Mouse (Mus musculus): Measurements from ENCODE around the gene Taco1. TPM values are rescaled to one million over a fixed set of nuclear protein-coding genes. Genes with fewer than 3 reads are reported as not detected.
"Not testable (repeated sequence)": the region's sequence is repeated elsewhere in the genome, so short reads cannot be mapped to it uniquely, and the experiment has no call there.

Taco1 gene
- total RNA-seq (2021) = 10 to 100 TPM; 15.1 to 15.2 TPM
- long read RNA-seq, partial matches to known transcripts = 0 of 4 reads
- long read RNA-seq, other reads (novel, unspliced or antisense) = 1 of 4 reads

DNA sequence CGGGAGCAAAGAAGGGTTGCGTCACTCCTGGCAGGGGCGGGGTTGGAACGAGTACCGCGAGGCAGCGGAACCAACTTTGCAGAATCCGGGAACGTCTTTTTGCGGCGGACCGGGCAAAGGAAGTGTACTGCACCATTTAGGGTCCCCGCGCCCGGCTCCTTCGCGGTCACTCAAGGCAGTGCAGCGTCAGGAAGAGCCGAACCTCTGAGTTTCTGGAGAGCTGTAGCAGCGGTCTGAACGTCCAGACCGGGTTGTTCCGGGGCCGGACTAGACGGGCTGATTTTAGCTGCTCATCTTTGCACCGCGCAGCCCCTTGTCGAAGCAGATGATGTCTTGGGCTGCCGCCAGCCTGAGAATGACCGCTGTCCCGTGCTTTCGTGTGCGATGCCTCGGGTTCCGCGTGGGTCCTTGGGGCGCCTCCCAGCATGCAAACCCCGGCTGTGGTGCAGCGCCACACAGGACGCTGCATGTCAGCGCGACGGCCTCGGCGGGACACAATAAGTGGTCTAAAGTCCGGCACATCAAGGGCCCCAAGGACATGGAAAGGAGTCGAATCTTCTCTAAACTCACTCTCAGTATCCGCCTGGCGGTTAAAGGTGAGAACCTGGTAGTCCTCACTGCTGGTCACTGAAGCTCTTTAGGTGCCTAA, at the start of gene Taco1:
Gene Taco1, plus strand, starts transcription at position 139 of the 649 bp plus-strand sequence.
- DNase-seq (ENCODE audit: low spot score in 2 of 2) = peak; percentile 95 to 97

DNA sequence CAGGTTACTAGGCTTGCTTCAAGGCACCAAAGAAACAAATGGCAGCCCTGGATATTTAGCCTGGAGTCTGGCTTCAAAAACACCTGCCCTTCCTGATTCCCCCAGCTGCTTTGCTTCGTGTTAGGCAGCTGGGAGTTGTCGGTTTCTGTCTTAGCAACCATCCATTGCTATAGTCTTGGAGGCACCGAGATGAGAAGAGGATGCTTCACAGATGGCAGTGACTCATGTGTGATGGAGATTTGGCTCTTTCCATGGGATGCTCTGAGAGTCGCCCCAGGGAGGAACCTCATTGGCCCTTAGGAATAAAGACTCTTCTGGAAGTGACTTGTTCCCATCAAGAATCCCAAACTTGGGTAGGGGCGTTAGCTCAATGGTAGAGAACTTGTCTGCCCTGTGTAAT, 49.4 kb upstream of the Taco1 start:
- DNase-seq (ENCODE audit: low spot score in 2 of 2) = no peak

DNA sequence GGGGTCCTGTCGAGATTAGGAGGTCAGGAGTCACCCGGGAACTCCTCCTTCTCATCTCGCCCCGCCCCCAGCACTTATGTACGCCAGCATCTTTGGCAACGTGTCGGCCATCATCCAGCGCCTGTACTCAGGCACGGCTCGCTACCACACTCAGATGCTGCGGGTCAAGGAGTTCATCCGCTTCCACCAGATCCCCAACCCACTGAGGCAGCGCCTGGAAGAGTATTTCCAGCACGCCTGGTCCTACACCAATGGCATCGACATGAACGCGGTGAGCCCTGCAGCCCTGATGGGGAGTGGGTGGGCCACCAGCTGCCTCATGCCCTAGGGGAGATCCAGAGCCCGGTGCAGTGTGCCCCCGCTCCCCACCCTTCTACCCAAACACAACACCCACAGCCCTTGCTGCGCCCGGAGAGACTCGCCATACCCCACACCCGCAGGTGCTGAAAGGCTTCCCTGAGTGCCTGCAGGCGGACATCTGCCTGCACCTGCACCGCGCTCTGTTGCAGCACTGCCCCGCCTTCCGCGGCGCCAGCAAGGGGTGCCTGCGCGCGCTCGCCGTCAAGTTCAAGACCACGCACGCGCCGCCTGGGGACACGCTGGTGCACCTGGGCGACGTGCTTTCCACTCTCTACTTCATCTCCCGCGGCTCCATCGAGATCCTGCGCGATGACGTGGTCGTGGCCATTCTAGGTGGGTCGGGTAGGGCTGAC, 45.7 kb upstream of the Taco1 start:
- DNase-seq (ENCODE audit: low spot score in 2 of 2) = peak in 1 of 2 experiments; percentile 43

DNA sequence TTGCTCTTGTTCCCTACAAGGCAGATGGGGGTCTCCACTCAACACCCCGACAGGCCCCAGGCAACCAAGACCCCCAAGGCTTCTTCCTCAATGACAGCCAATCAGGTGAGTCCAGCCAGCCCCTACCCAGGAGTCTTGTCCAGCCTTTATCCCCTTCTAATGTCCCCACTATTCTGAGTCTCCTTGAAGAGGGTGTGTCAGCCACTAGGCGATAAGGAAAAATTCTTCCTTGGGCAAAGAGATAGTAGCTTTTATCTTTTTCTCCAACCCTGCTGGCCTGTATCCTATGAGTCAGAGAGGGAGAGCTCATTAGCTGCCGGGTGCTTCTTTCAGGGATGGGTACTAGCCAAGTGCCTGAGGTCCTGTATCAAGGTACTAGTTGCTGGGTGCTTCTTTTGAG, 40.1 kb upstream of the Taco1 start:
- no peak for DNase-seq (ENCODE audit: low spot score in 2 of 2)

DNA sequence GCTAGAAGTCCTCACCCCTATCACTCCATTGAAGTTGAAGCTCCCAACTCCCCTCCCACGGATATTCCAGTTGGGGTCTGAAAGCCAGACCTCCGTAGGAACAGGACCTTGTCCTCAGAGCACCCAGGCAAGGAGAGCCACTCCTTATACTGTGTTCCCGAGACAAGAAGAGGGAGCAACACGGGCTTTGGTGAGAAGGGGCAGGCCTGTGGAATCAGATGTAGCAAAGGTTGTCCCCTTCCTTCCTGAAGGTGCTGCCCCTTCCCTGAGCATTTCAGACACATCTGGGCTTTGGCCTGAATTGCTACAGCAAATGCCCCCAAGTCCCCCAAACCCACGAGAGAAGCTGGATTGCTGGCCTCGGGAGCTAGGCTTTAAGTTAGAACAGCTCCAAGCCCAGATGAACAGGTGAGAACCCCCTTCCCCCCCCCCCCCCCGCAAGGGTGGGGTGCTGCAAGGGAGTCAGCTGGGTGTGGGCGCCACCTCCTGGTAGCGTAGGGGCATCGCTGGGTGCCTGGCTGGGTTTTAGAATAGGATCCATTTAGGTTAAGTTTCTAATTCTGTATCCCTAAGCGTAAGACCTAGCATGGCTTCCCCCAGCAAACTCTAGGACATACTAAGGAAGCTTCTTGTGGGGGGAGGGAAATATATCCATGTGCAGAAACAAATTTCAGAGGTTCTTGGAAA, 39.3 kb upstream of the Taco1 start:
- DNase-seq (ENCODE audit: low spot score in 2 of 2) = peak; percentile 68 to 79

DNA sequence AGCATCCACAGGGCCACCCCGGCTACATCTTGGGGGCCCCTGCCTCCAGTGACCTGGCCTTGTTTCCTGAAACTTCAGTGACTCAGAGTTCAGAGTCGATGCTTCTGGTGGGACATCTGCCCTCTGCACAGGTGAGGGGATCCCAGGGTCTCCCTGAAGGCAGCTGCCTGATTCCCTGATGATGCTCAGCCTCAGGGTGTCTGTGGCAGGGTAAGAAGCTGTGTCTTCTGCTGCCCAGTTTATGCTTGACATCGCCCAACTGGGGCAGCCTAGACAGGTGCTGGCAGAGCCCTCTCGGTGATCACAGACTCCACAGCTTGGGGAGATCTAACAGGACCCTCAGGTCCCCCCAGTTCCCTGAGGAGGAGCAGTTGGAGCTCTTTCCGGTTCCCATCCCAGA, 38.3 kb upstream of the Taco1 start:
- no peak for DNase-seq (ENCODE audit: low spot score in 2 of 2)

DNA sequence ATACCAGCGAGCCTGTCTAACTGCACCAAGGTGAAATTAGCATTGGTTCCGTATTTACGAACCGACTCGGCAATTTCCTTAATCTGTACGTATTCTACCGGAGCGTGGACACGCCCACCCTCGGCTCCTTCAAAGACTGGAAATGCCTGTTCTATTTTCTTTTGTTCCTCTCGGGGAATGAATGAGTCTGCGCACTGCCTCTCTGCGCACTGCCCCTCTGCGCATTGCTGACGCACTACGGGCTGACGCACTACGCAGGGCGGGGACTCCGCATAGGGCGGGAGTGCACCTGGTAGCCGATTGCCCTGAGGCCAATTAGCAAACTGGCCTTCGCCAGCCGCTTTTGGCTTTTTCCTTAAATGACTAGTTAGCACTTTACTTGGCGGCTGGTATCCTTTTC, 33.8 kb upstream of the Taco1 start:
- DNase-seq (ENCODE audit: low spot score in 2 of 2) = not testable (repeated sequence)

DNA sequence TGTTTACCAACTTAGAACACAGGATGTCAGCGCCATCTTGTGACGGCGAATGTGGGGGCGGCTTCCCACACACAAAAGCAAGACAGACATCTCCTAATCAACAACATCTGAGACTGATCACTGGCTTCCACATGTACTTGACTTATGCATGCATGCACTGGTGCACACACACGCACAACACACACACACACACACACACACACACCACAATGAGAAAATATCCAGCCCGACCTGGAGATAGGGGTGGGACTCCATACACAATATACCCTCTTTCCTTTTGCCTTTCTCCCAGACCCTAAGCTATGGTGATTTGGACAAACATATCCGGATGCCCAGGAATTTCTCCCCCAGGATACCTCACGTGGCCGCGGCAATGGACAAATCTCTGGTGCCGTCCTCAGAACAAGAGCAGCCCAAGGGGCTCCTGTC, 32.4 kb upstream of the Taco1 start:
- no peak for DNase-seq (ENCODE audit: low spot score in 2 of 2)

DNA sequence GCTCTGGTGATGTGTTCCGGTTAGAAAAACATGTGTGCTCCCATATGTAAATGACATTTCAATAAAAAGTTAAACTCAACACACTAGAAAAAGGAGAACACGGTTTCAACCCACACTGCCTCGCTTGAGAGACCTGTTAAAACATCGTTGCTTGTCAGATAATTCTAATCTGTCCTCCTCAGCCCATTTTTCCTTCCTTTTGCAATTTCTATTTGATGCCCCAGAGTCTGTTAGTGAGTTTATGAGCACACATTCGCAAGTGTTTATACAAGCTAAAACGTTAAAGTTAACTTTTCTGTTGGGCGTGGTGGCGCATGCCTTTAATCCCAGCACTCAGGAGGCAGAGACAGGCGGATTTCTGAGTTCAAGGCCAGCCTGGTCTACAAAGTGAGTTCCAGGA, 30.9 kb upstream of the Taco1 start:
- DNase-seq (ENCODE audit: low spot score in 2 of 2) = no peak

DNA sequence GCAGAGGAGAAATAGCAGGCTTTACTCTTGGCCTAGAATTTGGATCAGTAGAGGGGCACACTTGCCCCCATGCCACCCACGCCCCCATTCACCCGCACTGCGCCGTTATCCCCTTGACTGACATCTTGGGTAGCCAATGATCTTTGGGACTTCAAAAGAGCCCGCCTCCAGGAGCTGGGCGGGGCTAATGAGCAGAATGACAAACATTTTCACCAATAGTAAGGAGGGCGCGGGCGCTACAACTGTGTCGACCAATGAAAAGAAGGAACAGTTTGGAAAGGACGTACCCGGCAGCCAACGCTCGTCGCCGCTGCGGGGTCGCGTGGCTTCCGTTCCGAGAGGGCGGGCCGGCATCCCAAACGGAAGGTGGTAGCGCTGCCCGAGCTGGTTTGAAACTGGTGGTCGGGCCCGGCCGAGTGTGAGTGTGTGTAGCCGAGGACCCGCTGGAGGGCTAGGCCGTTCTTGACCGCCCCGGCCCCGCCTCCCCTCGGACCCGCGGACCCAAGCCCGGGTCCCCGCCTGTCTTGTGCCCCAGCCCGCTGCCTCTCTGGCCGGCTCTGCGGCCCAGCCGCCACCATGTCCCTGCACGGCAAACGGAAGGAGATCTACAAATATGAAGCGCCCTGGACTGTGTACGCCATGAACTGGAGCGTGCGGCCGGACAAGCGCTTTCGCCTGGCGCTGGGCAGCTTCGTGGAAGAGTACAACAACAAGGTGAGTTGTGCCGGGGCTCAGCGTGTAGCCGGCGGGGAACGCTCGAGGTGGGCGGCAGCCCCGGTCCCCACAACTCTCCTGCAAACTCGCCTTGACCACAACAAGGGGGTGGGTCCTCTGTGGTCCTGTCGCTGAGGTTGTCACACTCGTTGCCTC, 29.1 kb upstream of the Taco1 start, which contains the start of gene Dcaf7:
Gene Dcaf7, plus strand, starts transcription at position 325 of the 870 bp plus-strand sequence.
- DNase-seq (ENCODE audit: low spot score in 2 of 2) = peak; percentile 99 to 100

DNA sequence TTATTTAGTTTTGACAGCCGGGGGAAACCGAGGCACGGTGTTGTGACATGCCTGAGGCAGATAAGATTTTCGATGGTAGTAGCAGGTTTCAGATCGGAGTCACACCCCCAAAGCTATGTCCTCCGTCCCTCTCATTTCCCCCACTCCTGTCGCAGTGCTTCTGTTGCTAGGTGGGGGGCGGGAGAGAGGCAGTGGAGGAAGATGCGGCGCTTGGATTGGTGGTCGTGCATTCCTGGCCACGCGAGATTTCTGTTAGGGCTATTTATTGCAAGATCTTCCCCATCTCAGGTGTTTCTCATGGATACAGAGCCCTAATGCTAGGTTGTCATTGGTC, 28.5 kb upstream of the Taco1 start:
- DNase-seq (ENCODE audit: low spot score in 2 of 2) = peak; percentile 69 to 76

DNA sequence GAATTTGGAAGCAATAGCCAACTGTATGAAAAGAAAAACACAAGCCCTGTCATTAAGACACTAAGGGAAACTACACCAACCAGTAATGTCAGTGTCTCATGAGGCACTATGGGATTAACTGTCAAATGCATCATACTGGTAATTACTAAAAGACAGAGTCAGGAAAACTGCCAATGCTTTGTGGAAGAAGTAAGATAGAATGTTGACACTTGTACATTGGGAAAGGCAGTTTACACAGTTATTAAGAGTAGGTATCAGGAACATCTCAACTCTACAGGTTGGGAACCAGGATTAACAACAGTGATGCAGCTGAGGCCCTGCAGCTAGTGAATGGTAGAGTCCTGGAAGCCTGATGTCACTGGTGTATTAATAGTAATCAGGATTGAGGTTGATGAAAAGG, 21.5 kb upstream of the Taco1 start:
- DNase-seq (ENCODE audit: low spot score in 2 of 2) = no peak

DNA sequence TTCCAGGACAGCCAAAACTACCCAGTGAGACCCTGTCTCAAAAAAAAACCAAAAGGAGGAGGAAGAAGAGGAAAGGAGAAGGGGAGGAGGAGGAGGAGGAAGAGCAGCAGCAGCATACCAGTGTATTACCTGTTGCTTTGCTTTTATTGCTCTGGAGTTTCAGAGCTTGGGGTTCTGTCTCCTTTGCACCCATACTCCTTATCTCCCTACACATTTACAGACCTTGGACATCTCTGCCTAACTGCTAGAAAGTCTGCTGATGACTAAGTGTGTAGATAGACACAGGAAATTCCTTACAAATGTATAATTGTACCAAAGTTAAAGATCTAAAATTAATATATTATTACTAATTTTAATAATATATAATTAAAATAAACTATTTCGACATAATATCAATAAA, 20.6 kb upstream of the Taco1 start:
- no peak for DNase-seq (ENCODE audit: low spot score in 2 of 2)

DNA sequence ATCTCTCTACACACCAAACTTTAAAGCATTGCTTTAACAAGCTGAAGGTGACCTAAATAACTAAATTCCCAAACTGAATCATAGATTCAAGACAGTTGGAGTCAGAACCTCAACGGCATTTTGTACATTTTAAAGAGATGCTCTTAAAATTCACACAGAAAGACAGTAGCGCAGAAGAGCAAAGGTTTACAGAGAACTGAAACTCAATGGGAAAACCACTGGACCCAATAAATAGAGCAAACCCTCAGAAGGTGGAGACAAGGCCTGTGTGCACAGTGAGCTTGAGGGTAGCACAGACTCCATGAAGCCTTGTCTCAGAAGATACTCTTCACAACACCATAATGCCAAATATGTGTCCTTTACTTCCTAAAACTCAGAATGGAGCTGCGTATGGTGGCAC, 20.1 kb upstream of the Taco1 start:
- DNase-seq (ENCODE audit: low spot score in 2 of 2) = no peak

DNA sequence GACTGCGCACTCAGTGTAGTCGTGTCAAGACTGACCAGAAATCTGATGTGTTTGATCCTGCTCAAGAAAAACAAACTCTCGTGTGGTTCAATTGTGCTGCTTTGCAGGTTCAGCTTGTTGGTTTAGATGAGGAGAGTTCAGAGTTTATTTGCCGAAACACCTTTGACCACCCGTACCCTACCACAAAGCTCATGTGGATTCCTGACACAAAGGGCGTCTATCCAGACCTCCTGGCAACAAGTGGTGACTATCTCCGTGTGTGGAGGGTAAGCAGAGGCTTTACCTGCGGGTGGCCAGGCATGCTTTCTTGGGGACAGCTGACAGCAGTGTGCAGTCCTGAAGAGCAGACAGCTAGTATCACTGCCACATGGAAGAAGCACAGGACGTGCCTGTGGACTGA, 19.3 kb upstream of the Taco1 start:
- DNase-seq (ENCODE audit: low spot score in 2 of 2) = no peak

DNA sequence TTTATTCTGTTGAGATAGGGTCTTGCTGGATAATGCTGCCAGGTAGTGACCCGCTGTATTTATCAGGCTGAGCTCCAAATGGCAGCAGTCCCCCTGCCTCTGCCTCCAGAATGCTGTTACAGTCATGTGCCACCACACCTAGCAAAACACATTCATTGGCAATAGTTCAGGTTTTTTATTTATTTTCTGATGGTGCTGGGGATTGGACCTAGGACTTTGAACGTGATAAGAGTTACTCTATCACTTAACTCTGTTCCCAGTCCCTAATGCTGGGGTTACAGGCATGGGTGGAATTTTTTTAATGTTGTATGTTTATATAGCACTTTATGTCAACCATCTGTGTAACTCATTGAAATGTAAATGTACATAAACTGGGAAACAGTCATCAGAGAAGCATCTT, 11.9 kb upstream of the Taco1 start:
- DNase-seq (ENCODE audit: low spot score in 2 of 2) = no peak

DNA sequence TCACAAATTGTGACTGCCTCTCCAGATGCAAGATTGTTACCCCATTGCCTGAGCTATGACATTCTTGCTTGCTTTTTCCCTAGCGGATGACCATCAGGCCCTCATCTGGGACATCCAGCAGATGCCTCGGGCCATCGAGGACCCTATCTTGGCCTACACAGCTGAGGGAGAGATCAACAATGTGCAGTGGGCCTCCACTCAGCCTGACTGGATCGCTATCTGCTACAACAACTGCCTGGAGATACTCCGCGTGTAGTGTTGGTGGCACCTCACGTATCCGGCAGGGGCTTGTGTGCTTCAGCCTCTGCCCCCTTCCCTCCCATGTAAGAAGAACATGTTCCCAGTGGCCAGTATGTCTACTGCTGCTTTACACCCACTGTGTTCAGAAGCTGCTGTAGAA, 11.3 kb upstream of the Taco1 start:
- no peak for DNase-seq (ENCODE audit: low spot score in 2 of 2)

DNA sequence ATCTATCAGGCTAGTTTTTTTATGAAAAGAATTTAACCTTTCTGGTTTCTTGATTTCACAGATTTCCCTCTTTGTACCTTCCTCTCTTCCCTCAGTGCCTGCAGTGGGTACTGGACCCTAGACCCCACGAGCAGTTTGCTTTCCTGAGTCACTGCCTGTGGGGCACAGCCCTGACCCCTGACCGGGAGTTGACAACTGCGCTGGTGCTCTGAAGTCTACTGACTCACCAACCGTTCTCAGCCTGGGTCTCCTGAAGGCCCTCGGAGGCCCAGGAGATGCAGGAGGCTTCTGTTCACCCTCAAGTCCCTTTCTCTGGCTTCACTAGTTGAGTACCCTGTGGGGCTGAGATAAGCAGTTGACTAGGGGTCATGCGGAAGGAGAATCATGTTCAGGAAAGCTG, 10.5 kb upstream of the Taco1 start:
- no peak for DNase-seq (ENCODE audit: low spot score in 2 of 2)

DNA sequence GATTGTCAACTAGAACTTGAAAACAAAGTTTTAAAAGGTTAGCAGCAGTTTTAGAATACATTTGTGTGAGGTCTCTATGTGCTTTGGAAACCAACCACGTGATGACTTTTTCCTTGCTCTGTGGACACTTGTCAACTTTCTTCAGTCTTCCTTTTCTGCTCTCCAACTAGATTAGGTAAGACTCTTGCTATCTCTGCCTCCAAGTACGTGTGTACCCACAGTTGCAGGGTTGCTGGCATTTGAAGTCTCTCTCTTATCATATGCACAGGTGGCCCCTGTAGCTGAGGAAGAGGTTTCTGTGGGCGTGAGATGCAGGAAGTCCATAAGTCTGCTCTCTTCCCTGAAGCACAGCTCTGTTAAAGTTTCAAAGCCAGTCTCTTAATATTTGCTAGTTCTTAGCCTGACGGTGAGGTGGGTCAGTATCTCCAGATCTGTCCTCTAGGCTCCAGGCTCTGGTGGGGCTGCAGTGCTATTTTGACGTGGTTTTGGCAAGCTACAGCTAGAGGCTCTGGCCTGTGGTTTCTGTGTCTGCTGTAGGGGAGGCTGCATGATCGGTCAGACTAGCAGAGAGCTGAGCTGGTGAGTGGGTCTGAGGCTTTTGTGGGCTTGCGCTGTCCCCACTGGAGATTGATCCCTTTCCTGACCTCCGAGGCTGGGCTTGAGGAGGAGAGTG, 8.9 kb upstream of the Taco1 start:
- no peak for DNase-seq (ENCODE audit: low spot score in 2 of 2)

DNA sequence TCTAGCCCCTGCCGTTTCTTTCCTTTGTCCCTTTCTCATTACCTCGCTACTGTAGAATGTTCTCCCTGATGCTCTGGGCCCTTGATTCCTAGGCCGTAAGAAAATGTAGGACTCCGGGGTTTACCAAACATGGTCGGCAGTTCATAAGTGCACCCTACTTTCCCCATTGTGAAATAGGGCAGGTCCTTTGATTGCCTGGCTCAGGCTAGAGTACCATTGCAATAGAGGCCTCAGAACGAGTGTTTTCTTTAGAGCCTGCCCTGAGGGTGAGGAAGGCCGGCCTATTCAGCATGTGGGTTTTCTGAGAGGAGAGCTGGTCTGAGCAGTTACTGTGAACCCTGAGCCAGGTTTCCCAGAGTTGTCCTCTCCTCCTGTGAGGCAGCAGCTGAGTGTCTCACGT, 7.8 kb upstream of the Taco1 start:
- DNase-seq (ENCODE audit: low spot score in 2 of 2) = no peak

DNA sequence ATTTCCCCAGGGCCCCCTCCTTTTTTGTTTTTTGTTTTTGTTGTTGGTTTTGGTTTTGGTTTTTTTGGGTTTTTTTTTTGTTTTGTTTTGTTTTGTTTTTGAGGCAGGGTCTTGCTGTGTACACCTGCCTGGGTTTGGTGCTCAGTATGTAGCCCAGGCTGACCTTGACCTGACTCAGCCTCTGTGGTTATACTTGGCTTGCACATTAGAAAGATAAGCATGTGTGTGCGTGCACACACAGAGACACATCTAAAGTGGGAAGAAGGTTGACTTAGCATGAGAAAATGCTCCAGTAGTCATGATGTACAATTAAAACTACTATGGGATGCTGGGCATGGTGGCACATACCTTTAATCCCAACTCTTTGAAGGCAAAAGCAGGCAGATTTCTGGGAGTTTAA, 5.3 kb upstream of the Taco1 start:
- no peak for DNase-seq (ENCODE audit: low spot score in 2 of 2)

Measured in layer of hippocampus, postnatal 10 days (tissue).